In the genomic region with DNA sequence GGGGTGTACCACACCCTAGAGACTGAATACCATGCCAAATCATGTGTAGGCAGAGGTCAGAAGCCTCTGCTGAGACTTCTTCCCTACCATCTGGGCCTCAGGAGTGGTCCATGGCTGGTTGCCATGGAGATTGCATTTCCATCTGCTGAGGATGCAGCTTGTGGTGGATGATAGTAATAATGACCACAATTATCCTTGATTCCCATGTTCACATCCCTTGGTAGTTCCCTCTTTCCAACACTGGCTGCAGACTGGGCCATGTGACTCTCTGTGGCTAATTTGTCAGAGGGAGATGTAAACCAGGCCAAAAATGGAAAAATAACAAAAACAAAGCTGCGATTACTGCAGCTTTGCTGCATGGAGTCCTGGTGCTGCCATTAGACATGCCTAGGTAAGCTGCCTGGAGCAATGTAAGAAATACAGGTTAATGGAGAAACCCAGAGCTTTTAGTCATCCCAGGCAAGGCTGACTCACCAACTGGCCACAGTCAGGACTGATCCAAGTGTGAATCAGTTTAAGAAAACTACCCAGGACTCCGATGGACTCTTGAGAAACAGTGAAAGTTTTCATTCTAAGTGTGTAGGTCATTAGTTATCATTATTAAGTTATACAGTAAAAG, we compare ENCODE assay signal across 9 mouse cellular contexts. TPM values are rescaled to one million over a fixed set of nuclear protein-coding genes. Genes with fewer than 3 reads are reported as not detected.
A peak's percentile ranks its signal among the peaks of the same experiment; 100 is the strongest.
DNase-seq lines count a peak whose midpoint lies in the region; ATAC-seq and TF ChIP-seq lines count a peak whose summit lies in the region.
"Had no signal": no experiment of that assay in that cellular context is flagged by ENCODE, and none has a peak within 500 bp of the region (broad histone marks: within the 10 kb centered on the region; RNA-seq: fewer than 3 reads in every experiment).

No protein-coding gene starts in this region.

- H3K27ac ChIP-seq in forebrain, embryonic 11.5 days (ENCODE audit: low read depth, low read length) = peak overlapping the region; percentile 81
- H3K27ac ChIP-seq in midbrain, embryonic 13.5 days = peak overlapping the region; percentile 93
- H3K27ac ChIP-seq in liver, embryonic 12.5 days = no peak overlapping the region

- no peaks in the 10 kb centered on the region for H3K9me3 ChIP-seq in forebrain, embryonic 11.5 days (ENCODE audit: control insufficient read depth, low read length)
- H3K9me3 ChIP-seq in midbrain, embryonic 13.5 days = no peaks in the 10 kb centered on the region
- H3K9me3 ChIP-seq in liver, embryonic 12.5 days (replicated peaks) = no peaks in the 10 kb centered on the region

- H3K4me2 ChIP-seq in forebrain, embryonic 11.5 days (ENCODE audit: low read depth, low read length, severe bottlenecking) = 0 out of 2 replicates have a peak overlapping the region, but pooled peaks have one; percentile 11
- H3K4me2 ChIP-seq in midbrain, embryonic 13.5 days (replicated peaks) = no peak overlapping the region; the same call in 1 of the 2 replicates
- H3K4me2 ChIP-seq in liver, embryonic 12.5 days = no peak overlapping the region

- 80% methylated on average over 2 of the region's 2 CpGs for whole genome bisulfite sequencing in forebrain, embryonic 11.5 days
- WGBS in midbrain, embryonic 13.5 days = 76% methylated on average over 2 of the region's 2 CpGs
- 78% methylated on average over 2 of the region's 2 CpGs for WGBS in liver, embryonic 12.5 days (ENCODE audit: insufficient replicate concordance)

- no peak for TF ChIP-seq CTCF in Patski (IDR thresholded peaks at IDR 0.05)

- DNase-seq in Patski (ENCODE audit: low read depth, low spot score) = peak; percentile 79
- DNase-seq in cerebellum, adult 11-12 months = peak; percentile 86
- no peak for DNase-seq in forebrain, embryonic 11.5 days (ENCODE audit: low spot score)
- no peak for DNase-seq in frontal cortex, postnatal 25 days (ENCODE audit: low spot score in 2 of 2)
- DNase-seq: gastrocnemius, postnatal 14 days; thymus, postnatal 25 days had no signal

- in situ Hi-C loops in Patski (cut with MboI; ENCODE audit: low pct_unique_long_range_greater_than_20kb) = no loop called here

- H3K27me3 ChIP-seq in Patski = no peaks in the 10 kb centered on the region
- no peaks in the 10 kb centered on the region for H3K27me3 ChIP-seq in forebrain, embryonic 11.5 days (ENCODE audit: control insufficient read depth, insufficient read depth, low read length)
- no peaks in the 10 kb centered on the region for H3K27me3 ChIP-seq in midbrain, embryonic 13.5 days
- H3K27me3 ChIP-seq in liver, embryonic 12.5 days (replicated peaks) = peaks cover 65% of the 10 kb centered on the region

- POLR2A ChIA-PET in Patski (lab: Charles Lee) = interaction anchor here (0.9 kb wide), 2 partner anchors 9 to 130 kb away, joined by 3 read pairs; partner anchors contain the start of gene Hdac11

- H3K36me3 ChIP-seq in forebrain, embryonic 11.5 days (ENCODE audit: control insufficient read depth, insufficient read depth, low read length) = no peaks in the 10 kb centered on the region
- no peaks in the 10 kb centered on the region for H3K36me3 ChIP-seq in midbrain, embryonic 13.5 days
- H3K36me3 ChIP-seq in liver, embryonic 12.5 days = no peaks in the 10 kb centered on the region

- no peak overlapping the region for H3K9ac ChIP-seq in forebrain, embryonic 11.5 days (ENCODE audit: low read length)
- H3K9ac ChIP-seq in midbrain, embryonic 13.5 days (replicated peaks) = peak overlapping the region; percentile 7; the same call in 1 of the 2 replicates
- H3K9ac ChIP-seq in liver, embryonic 12.5 days = no peak overlapping the region

- no peak overlapping the region for H3K4me3 ChIP-seq in forebrain, embryonic 11.5 days (ENCODE audit: low read depth, low read length)
- no peak overlapping the region for H3K4me3 ChIP-seq in midbrain, embryonic 13.5 days (replicated peaks)
- no peak overlapping the region for H3K4me3 ChIP-seq in liver, embryonic 12.5 days

- H3K4me1 ChIP-seq in forebrain, embryonic 11.5 days (replicated peaks; ENCODE audit: control insufficient read depth, insufficient read depth, low read length) = peaks cover 7% of the 10 kb centered on the region; the same call in 1 of the 2 replicates
- peaks cover 44% of the 10 kb centered on the region for H3K4me1 ChIP-seq in midbrain, embryonic 13.5 days (replicated peaks)
- H3K4me1 ChIP-seq in liver, embryonic 12.5 days = peaks cover 32% of the 10 kb centered on the region

- CTCF ChIA-PET in Patski (lab: Charles Lee) = interaction anchor here (1.3 kb wide), 1 partner anchor 33 kb away, joined by 4 read pairs; no protein-coding TSS in a partner anchor

- ATAC-seq in Patski = peak; percentile 55
- ATAC-seq in forebrain, embryonic 11.5 days (replicated peaks; ENCODE audit: low FRiP score) = peak; percentile 80
- ATAC-seq in midbrain, embryonic 13.5 days = peak; percentile 90
- no peak for ATAC-seq in liver, embryonic 12.5 days
- no peak for ATAC-seq in activated CD4-positive, CD25-positive, alpha-beta regulatory T cell, adult 4 months

RNA-seq across cellular contexts. Expression of gene Hdac11, which starts 9.2 kb away (rescaled TPM):
- polyA plus RNA-seq in Patski (2021) = 77.2 TPM
- 12.5 and 14.5 TPM in 2 replicates for polyA plus RNA-seq in forebrain, embryonic 11.5 days (2014; fragmentation: Nextera tagmentation; extraction: Ambion mirVana)
- 28.8 and 32.1 TPM in 2 replicates for polyA plus RNA-seq in midbrain, embryonic 13.5 days (2015; fragmentation: Nextera tagmentation; extraction: Ambion mirVana)
- 6.0 and 7.5 TPM in 2 replicates for polyA plus RNA-seq in liver, embryonic 12.5 days (2016; fragmentation: Nextera tagmentation; extraction: Ambion mirVana)
- 1 to 10 TPM in 1 of 2 experiments, under 1 TPM in 1; 0.54 to 1.3 TPM for polyA plus RNA-seq in activated CD4-positive, CD25-positive, alpha-beta regulatory T cell, adult 4 months (2017; shearing (Covaris generic))

RNA-seq across cellular contexts. Expression of gene Nup210, which starts 30.6 kb away (rescaled TPM):
- polyA plus RNA-seq in Patski (2021) = 33.0 TPM
- polyA plus RNA-seq in forebrain, embryonic 11.5 days (2014; fragmentation: Nextera tagmentation; extraction: Ambion mirVana) = 31.9 and 37.4 TPM in 2 replicates
- polyA plus RNA-seq in midbrain, embryonic 13.5 days (2015; fragmentation: Nextera tagmentation; extraction: Ambion mirVana) = 17.3 and 18.8 TPM in 2 replicates
- 54.0 and 55.6 TPM in 2 replicates for polyA plus RNA-seq in liver, embryonic 12.5 days (2016; fragmentation: Nextera tagmentation; extraction: Ambion mirVana)
- polyA plus RNA-seq in activated CD4-positive, CD25-positive, alpha-beta regulatory T cell, adult 4 months (2017; shearing (Covaris generic)) = 10 to 100 TPM; 61.6 to 82.1 TPM

Comparison
In these comparisons a context has a peak if more than half of its experiments do, and no peak if none do; other contexts are left out.
1. ATAC-seq: peak in Patski (single experiment), forebrain, embryonic 11.5 days (single experiment) and midbrain, embryonic 13.5 days (single experiment); none in liver, embryonic 12.5 days (single experiment) and activated CD4-positive, CD25-positive, alpha-beta regulatory T cell, adult 4 months (single experiment).
2. DNase-seq: peak in Patski (single experiment) and cerebellum, adult 11-12 months (single experiment); none in forebrain, embryonic 11.5 days (single experiment) and frontal cortex, postnatal 25 days (0 of 2).